In genomic region chr4:27727761-27728160, GRCm38 (mm10) we compare ENCODE assay signal across 16 mouse cellular contexts.
"Had no signal": no experiment of that assay in that cellular context is flagged by ENCODE, and none has a peak within 500 bp of the region (broad histone marks: within the 10 kb centered on the region; RNA-seq: fewer than 3 reads in every experiment).

No protein-coding gene starts in this region.

- DNase-seq: heart, postnatal 10 days; heart, postnatal 14 days; heart, postnatal 36 days; heart, postnatal 4 days; kidney, adult 11 months; kidney, adult 18-20 months; kidney, adult 2 months; kidney, adult 8-10 months; kidney, adult 9 months; kidney, postnatal 10 days; kidney, postnatal 14 days; kidney, postnatal 25 days; kidney, postnatal 36 days; kidney, postnatal 4 days; layer of hippocampus, adult 9-11 months; layer of hippocampus, postnatal 36 days had no signal
